Mouse (Mus musculus) liver, embryonic 14.5 days (tissue): ENCODE data around the gene Myh9.

Source experiments
- CTCF ChIP-seq: IDR thresholded peaks from 2 replicates; pipeline ENCODE4 v1.5.1; 2016; ENCODE audit warnings: antibody characterized with exemption, low read depth, control low read depth
- EP300 ChIP-seq: IDR thresholded peaks from 2 replicates; pipeline ENCODE4 v1.6.1; 2016; ENCODE audit warnings: antibody characterized with exemption, low read depth

DNA sequence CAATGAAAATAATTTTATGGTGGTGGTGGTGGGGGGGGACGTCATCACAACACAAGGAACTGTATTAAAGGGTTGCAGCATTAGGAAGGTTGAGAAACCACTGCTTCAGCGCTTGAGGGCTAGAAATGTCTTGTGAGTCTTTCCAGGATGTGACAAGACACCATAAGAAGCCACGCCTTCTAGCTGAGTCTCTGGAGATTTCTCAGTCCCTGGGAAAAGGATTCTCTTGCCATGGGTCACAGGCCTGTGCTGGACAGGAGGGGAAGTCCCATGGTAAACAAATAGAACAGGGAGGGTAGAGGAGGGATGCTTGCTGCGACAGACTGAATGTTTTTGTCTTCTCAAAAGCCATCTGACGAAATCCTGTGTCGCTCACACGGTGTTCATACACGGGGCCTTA is 49.8 kb upstream of the Myh9 start:
- TF ChIP-seq CTCF = no peak
- TF ChIP-seq EP300 = no peak
